Mouse (Mus musculus): Measurements from ENCODE around the gene Tex21. TPM values are rescaled to one million over a fixed set of nuclear protein-coding genes. Genes with fewer than 3 reads are reported as not detected.

The Tex21 gene
- polyA plus RNA-seq, 1 experiment from 2014 or later = not detected

DNA sequence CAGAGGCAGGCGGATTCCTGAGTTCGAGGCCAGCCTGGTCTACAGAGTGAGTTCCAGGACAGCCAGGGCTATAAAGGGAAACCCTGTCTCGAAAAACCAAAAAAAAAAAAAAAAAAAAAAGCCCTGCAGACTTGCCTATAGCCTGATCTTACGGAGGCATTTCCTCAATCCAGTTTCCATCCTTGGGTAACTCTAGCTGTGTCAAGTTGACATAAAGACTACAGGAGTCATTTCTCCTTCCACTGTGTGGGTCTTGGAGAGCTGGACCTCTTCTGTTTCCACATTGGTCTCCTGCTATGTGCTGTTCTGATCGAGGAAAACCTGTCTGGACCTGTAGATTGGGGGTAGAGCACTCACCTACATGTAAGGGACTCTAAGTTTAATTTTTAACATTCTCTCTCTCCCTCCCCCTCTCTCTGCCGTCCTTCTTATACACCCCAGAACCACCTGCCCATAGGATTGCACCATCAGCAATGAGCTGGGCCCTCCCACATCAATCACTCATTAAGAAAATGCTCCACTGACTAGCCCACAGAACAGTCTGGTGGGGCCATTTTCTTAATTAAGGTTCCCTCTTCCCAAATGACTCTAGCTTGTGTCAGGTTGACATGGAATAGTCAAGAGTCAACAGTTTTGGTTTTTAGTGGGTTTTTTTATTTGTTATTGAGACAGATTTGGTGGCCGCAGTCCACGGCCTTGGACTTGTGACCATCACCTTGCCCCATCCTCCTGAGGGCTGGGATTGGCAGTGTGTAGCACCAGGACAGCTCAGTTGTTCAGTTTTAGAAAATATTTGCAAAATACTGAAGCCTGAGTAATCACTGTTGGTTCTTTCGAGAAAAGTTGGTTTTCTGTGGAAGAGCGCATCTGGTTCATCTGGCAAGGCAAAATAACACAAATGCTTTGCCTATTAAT lies 26.3 kb upstream of the Tex21 start:
- Histone ChIP-seq H3K4me2 (no peak overlapping the region), H3K9ac (no peak overlapping the region), H3K4me1 (peaks cover 20% of the 10 kb centered on the region), H3K9me3 (replicated peaks) (no peaks in the 10 kb centered on the region), H3K36me3 (peaks cover 79% of the 10 kb centered on the region), H3K27ac (no peak overlapping the region), H3K4me3 (no peak overlapping the region), H3K27me3 (replicated peaks) (no peaks in the 10 kb centered on the region)
- peak; percentile 72 for ATAC-seq
- 79% methylated on average over 10 of the region's 10 CpGs for WGBS (ENCODE audit: insufficient replicate concordance)

DNA sequence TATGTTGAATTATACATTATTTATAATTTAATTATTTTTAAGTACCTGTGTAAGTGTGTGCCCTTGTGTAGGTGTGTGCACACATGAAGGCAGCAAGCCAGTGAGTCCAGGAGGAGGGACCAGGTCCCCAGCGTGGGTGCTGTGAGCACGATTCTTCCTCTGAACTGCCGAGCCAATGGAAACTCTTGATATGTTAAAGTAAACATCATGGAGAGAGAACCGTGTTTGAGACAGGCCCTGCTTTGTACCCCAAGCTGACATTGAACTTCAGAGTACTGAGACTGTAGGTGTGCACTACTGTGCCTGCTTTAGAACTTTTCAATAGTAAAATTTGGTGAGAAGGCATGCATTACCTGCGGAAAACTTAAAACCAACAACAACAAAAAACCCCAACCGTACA lies 25.0 kb upstream of the Tex21 start:
- Histone ChIP-seq H3K27me3 (replicated peaks) (no peaks in the 10 kb centered on the region), H3K4me2 (no peak overlapping the region), H3K4me1 (peaks cover 24% of the 10 kb centered on the region), H3K4me3 (no peak overlapping the region), H3K36me3 (peaks cover 74% of the 10 kb centered on the region), H3K9ac (no peak overlapping the region), H3K9me3 (replicated peaks) (no peaks in the 10 kb centered on the region), H3K27ac (0 out of 2 replicates have a peak overlapping the region, but pooled peaks have one; percentile 5)
- WGBS (ENCODE audit: insufficient replicate concordance) = 84% methylated on average over 6 of the region's 6 CpGs
- no peak for ATAC-seq

DNA sequence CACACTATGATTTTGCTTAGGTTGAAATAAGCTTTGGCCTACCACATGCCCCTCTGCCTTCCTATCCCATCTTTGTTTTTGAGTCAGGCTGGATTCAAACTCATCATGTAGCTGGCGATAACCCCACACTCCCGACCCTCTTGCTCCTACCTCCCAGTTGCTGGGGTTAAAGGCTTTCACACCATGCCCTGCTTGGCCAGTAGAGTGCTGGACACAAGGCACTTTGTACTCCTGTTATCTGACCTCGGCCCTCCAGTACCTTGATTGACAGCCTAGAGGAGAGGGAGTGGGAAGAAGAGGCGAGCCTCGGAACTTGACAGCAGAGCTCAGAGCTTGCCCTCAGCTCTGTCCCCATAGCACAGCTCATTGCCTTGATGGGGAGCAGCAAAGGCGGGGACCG lies 22.6 kb upstream of the Tex21 start:
- no peak overlapping the region for H3K4me3 ChIP-seq
- H3K4me1 ChIP-seq = peaks cover 34% of the 10 kb centered on the region
- WGBS (ENCODE audit: insufficient replicate concordance) = 70% methylated on average over 7 of the region's 7 CpGs
- peak overlapping the region; percentile 54; the same call in 1 of the 2 replicates for H3K27ac ChIP-seq
- H3K9ac ChIP-seq = no peak overlapping the region
- no peak overlapping the region for H3K4me2 ChIP-seq
- H3K27me3 ChIP-seq (replicated peaks) = no peaks in the 10 kb centered on the region
- peak; percentile 40 for ATAC-seq
- peaks cover 75% of the 10 kb centered on the region for H3K36me3 ChIP-seq
- no peaks in the 10 kb centered on the region for H3K9me3 ChIP-seq (replicated peaks)

DNA sequence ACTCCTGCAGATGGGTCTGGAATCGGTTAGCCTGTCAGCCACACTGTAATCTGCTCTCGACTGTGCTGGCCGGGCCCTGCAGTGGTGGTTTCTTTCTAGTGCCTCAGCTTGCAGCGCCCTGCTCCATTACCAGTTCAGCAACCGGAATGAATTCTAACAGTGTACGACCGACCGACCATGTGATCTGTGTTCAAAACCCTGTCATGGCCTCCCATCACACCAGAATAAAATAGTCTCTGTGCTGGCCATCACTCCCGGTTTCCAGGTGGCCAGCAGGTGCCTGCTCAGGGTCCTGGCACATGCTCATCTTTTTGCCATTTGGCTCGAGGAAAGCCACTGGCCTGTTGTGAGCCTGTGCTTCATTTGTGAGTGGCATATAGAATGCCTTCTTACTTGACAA lies 22.1 kb upstream of the Tex21 start:
- H3K27me3 ChIP-seq (replicated peaks) = no peaks in the 10 kb centered on the region
- ATAC-seq = no peak
- no peak overlapping the region for H3K9ac ChIP-seq
- H3K36me3 ChIP-seq = peaks cover 75% of the 10 kb centered on the region
- peaks cover 39% of the 10 kb centered on the region for H3K4me1 ChIP-seq
- no peaks in the 10 kb centered on the region for H3K9me3 ChIP-seq (replicated peaks)
- no peak overlapping the region for H3K27ac ChIP-seq
- H3K4me3 ChIP-seq = no peak overlapping the region
- WGBS (ENCODE audit: insufficient replicate concordance) = 80% methylated on average over 10 of the region's 10 CpGs
- H3K4me2 ChIP-seq = no peak overlapping the region

DNA sequence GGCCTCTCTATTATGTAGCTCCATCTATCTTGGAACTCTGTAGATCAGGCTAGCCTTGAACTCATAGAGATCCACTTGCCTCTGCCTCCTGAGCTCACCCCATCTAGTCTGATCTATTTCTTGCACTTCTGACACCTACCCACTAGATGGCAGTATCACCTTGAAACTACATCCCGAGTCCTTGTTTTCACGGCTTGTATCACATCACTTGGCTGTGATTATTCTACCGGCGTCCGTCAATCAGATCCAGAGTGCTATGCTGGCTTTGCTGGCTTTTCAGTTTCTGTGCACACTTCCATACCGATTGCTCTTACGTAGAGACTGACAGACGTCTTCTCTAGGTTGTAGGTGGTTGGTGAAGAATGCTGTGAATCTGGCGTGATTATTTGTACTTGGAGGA lies 20.3 kb upstream of the Tex21 start:
- WGBS (ENCODE audit: insufficient replicate concordance) = 70% methylated on average over 9 of the region's 9 CpGs
- H3K4me3 ChIP-seq = no peak overlapping the region
- no peak overlapping the region for H3K9ac ChIP-seq
- no peak overlapping the region for H3K27ac ChIP-seq
- no peaks in the 10 kb centered on the region for H3K27me3 ChIP-seq (replicated peaks)
- no peaks in the 10 kb centered on the region for H3K9me3 ChIP-seq (replicated peaks)
- no peak overlapping the region for H3K4me2 ChIP-seq
- ATAC-seq = peak; percentile 42; the same call in 1 of the 2 replicates
- H3K4me1 ChIP-seq = peaks cover 46% of the 10 kb centered on the region
- H3K36me3 ChIP-seq = peaks cover 77% of the 10 kb centered on the region

DNA sequence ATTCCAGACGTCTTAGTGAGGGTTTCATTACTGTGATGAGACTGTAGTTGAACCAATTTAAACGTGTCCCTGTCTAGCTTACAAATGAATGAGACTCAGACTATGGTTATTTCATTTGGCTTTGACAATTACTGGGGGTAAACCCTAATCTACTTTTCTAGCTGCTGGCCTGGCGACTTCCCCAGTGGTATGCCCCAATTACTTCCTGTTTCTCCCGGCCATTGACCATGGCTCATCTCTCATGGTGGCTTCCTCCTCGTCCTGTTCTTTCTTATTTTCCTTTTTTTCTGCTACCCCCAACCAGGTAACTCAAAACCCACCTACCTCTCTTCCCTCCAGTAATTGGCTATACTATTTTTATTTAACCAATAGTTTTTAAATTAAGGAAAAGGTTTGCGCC lies 18.5 kb upstream of the Tex21 start:
- H3K4me1 ChIP-seq = peaks cover 50% of the 10 kb centered on the region
- H3K4me3 ChIP-seq = no peak overlapping the region
- H3K27me3 ChIP-seq (replicated peaks) = no peaks in the 10 kb centered on the region
- H3K9ac ChIP-seq = no peak overlapping the region
- ATAC-seq = no peak
- H3K4me2 ChIP-seq = no peak overlapping the region
- H3K27ac ChIP-seq = no peak overlapping the region
- peaks cover 58% of the 10 kb centered on the region for H3K36me3 ChIP-seq
- H3K9me3 ChIP-seq (replicated peaks) = no peaks in the 10 kb centered on the region
- WGBS (ENCODE audit: insufficient replicate concordance) = 47% methylated on average over 6 of the region's 6 CpGs

DNA sequence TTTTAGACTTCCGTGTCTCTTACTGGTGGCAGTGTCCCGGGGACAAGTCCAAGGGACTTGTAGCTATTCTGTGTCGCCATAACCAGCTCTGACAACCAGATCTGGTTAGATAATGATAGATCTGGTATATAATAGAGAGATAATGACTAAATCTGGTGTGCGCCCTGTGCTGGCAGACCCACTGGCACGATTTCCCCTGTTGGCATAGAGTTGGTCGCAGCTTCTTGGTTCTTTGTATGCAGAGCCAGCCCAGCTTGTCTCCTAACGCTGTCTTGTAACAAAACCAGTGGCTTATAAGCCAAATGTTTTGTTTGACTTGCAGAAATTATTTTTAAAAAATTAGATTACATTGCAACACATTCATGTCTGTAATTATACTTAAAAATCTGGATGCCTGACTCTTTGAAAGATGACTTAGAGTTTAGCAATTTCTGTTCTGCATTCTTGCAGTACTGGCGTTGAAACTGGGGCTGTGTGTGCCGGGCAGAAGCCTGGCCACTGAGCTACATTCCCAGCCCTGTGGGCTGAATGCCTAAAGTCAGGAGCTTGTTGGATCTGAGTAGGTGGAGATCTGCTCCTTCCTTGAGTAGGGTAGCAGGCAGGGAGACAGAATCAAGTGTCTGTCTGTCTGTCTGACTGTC lies 17.9 kb upstream of the Tex21 start:
- H3K4me1 ChIP-seq = peaks cover 49% of the 10 kb centered on the region
- no peak overlapping the region for H3K27ac ChIP-seq
- H3K9me3 ChIP-seq (replicated peaks) = no peaks in the 10 kb centered on the region
- ATAC-seq = no peak
- no peaks in the 10 kb centered on the region for H3K27me3 ChIP-seq (replicated peaks)
- H3K9ac ChIP-seq = no peak overlapping the region
- WGBS (ENCODE audit: insufficient replicate concordance) = 72% methylated on average over 9 of the region's 9 CpGs
- H3K4me2 ChIP-seq = no peak overlapping the region
- peaks cover 53% of the 10 kb centered on the region for H3K36me3 ChIP-seq
- no peak overlapping the region for H3K4me3 ChIP-seq

DNA sequence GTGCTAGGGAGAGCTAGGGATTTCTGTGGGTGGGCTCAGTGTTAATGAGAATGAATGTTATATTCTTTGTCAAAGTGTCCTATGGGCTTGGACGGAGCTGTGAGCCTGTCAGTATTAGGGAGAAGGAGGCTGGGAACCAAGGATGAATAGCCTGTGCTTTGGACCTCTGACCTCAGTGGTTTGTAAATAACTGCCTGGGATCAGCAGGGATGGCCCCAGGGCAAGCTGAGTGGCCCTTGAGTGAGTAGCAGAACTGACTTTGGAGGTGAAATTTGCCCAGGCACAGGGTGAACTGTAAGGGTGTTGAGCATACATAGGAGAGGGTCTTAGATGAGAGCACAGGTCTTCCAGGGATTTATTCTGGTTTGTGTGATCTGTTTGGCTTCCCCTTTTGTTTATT lies 17.3 kb upstream of the Tex21 start:
- H3K4me1 ChIP-seq = peaks cover 47% of the 10 kb centered on the region
- no peak for ATAC-seq
- H3K4me3 ChIP-seq = no peak overlapping the region
- H3K9me3 ChIP-seq (replicated peaks) = no peaks in the 10 kb centered on the region
- peaks cover 48% of the 10 kb centered on the region for H3K36me3 ChIP-seq
- 73% methylated on average over 1 of the region's 1 CpGs for WGBS (ENCODE audit: insufficient replicate concordance)
- no peak overlapping the region for H3K27ac ChIP-seq
- no peak overlapping the region for H3K9ac ChIP-seq
- no peak overlapping the region for H3K4me2 ChIP-seq
- H3K27me3 ChIP-seq (replicated peaks) = no peaks in the 10 kb centered on the region

DNA sequence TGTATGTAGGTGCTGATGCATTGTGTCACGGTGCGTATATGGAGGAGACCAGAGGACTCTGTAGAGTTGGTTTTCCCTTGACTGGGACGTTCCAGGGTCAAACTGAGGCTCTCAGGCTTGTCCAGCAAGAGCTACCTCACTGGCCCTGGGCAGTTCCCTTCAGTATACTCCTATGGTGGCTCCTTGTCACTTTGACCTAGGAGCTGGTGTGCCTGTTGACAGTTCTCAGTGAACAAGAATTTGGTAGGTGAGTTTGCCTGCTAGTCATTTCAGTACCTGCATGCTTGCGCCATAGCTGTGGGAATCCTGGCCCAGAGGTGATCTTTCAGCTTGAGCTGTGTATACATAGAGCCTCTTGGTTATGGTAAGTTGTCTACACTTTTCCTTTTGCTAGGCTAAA lies 16.4 kb upstream of the Tex21 start:
- Histone ChIP-seq H3K36me3 (peaks cover 46% of the 10 kb centered on the region), H3K9me3 (replicated peaks) (no peaks in the 10 kb centered on the region), H3K4me1 (peaks cover 45% of the 10 kb centered on the region), H3K4me3 (no peak overlapping the region), H3K9ac (no peak overlapping the region), H3K27me3 (replicated peaks) (no peaks in the 10 kb centered on the region), H3K27ac (peak overlapping the region; percentile 25; the same call in 1 of the 2 replicates), H3K4me2 (no peak overlapping the region)
- no peak for ATAC-seq
- WGBS (ENCODE audit: insufficient replicate concordance) = 85% methylated on average over 4 of the region's 4 CpGs

DNA sequence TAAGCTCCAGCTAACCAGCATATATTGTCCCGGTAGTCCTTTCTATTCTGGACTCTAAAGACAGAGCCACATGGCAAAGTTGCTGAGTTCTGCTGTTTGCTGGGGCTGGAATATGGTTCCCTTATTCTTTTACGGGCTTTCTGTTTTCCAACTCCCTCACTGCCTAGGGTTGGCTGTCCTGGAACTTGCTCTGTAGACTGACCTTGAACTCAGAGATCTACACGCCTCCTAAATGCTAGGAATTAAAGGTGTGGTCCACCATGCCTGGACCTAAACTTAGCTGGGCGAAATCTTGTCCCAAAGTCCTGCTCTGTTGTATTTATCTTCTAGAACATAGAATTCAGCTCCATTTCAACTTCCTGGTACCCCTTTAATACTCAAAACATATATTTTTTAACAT lies 15.0 kb upstream of the Tex21 start:
- Histone ChIP-seq H3K27me3 (replicated peaks) (no peaks in the 10 kb centered on the region), H3K4me3 (no peak overlapping the region), H3K4me1 (peaks cover 52% of the 10 kb centered on the region), H3K9me3 (replicated peaks) (no peaks in the 10 kb centered on the region), H3K9ac (no peak overlapping the region), H3K36me3 (peaks cover 42% of the 10 kb centered on the region), H3K27ac (no peak overlapping the region), H3K4me2 (no peak overlapping the region)
- no peak for ATAC-seq
- WGBS (ENCODE audit: insufficient replicate concordance) = 76% methylated on average over 4 of the region's 4 CpGs

DNA sequence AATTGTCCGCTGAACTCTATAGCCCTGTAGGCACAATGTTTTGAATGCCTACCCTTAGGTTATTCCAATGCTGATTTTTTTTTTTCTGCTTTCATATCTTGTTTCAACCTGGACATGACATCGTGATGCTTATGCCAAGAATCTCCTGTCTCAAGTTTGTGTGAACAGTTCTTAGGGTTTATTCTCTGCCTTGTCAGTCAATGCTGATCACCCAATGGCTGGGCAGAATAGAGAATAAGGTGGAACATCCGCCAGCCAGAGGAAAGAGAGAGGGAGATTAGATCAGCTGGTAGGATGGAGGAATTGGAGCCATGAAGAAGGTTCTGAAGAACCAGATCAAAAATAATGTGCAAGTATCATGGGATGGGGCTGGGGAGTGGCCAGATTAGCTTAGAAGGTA lies 14.1 kb upstream of the Tex21 start:
- Histone ChIP-seq H3K9ac (no peak overlapping the region), H3K4me3 (no peak overlapping the region), H3K9me3 (replicated peaks) (no peaks in the 10 kb centered on the region), H3K36me3 (peaks cover 33% of the 10 kb centered on the region), H3K4me2 (no peak overlapping the region), H3K4me1 (peaks cover 60% of the 10 kb centered on the region), H3K27ac (no peak overlapping the region), H3K27me3 (replicated peaks) (no peaks in the 10 kb centered on the region)
- ATAC-seq = no peak
- WGBS (ENCODE audit: insufficient replicate concordance) = 78% methylated on average over 3 of the region's 3 CpGs

DNA sequence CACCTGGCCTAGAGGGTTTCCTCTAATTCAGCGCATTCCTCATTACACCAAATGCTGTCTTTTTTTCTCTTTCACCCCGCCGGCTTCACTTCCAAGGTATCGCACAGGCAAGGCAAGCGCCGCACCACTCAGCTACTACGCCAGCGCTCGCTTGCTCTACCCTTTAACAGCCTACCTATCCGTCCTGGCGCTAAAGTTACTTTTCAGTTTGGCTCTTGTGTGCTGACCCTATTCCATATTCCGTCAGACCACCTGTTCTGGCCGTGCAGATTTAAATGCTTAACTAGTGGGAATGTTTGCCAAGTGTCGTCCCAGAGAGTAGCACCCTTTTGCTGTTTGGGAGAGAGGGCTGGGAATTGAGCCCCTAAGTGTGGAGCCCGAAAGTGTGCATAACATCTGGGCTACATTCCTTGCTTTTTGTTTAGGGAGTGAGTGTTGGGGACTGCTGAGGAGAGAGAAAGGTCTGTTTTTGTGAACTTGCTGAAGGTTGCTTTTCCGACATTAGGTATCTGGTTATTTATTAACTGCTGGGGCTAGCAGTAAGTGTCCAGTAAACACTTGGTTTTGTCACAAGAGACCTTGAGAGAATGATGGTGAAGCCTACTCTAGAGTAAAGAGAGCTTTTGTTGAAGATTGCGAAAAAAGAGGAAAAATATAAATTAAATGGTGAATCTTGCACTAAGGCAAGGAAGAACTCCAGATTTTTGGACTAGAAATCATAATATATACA lies 9.7 kb upstream of the Tex21 start:
- H3K27ac ChIP-seq = peak overlapping the region; percentile 76
- no peaks in the 10 kb centered on the region for H3K27me3 ChIP-seq (replicated peaks)
- WGBS (ENCODE audit: insufficient replicate concordance) = 6% methylated on average over 17 of the region's 17 CpGs
- H3K4me2 ChIP-seq = peak overlapping the region; percentile 94
- no peaks in the 10 kb centered on the region for H3K9me3 ChIP-seq (replicated peaks)
- H3K36me3 ChIP-seq = peaks cover 9% of the 10 kb centered on the region; the same call in 1 of the 2 replicates
- H3K9ac ChIP-seq = peak overlapping the region; percentile 77
- peak overlapping the region; percentile 71 for H3K4me3 ChIP-seq
- H3K4me1 ChIP-seq = peaks cover 38% of the 10 kb centered on the region
- ATAC-seq = no peak

All from liver, embryonic 12.5 days (tissue).